Mouse (Mus musculus) heart, adult 2 months (tissue): ENCODE results near the gene Tomm70a. TPM values are rescaled to one million over a fixed set of nuclear protein-coding genes. Genes with fewer than 3 reads are reported as not detected.

Source experiments
- DNase-seq, 2 experiments: peaks; one replicate each; pipeline ENCODE4 v3.0.0; 2021
- H3K27ac ChIP-seq: fragments of 200-600 bp; 2 replicates; pipeline ENCODE4 v1.8.1; 2022
- H3K27me3 ChIP-seq: fragments of 200-500 bp; 2 replicates; pipeline ENCODE4 v1.6.1; 2012; ENCODE audit warnings: mild to moderate bottlenecking, low read length, inconsistent platforms, mixed read lengths; ENCODE audit not compliant: control insufficient read depth, insufficient read depth
- H3K36me3 ChIP-seq: fragments of 200-500 bp; 2 replicates; pipeline ENCODE4 v1.6.1; 2012; ENCODE audit warnings: low read length, inconsistent platforms; ENCODE audit not compliant: control insufficient read depth, insufficient read depth
- H3K4me1 ChIP-seq: fragments of 200-500 bp; 2 replicates; pipeline ENCODE4 v1.6.1; 2011; ENCODE audit warnings: low read length; ENCODE audit not compliant: control insufficient read depth, insufficient read depth
- H3K4me3 ChIP-seq: fragments of 200-600 bp; 2 replicates; pipeline ENCODE4 v1.8.1; 2022
- H3K79me2 ChIP-seq: fragments of 200-500 bp; replicated peaks from 2 replicates; pipeline ENCODE4 v1.6.1; 2012; ENCODE audit warnings: mild to moderate bottlenecking, inconsistent platforms, low read length, moderate library complexity, mixed read lengths; ENCODE audit not compliant: control insufficient read depth, insufficient read depth
- H3K9ac ChIP-seq: fragments of 200-500 bp; 2 replicates; pipeline ENCODE4 v1.6.1; 2012; ENCODE audit warnings: low read depth, mild to moderate bottlenecking, control low read depth, inconsistent platforms, low read length, mixed read lengths
- CTCF ChIP-seq: fragments of 200-600 bp; IDR thresholded peaks from 2 replicates; pipeline ENCODE4 v1.8.1; 2022; ENCODE audit warnings: antibody characterized with exemption, mild to moderate bottlenecking, moderate library complexity
- EP300 ChIP-seq: fragments of 200-500 bp; IDR thresholded peaks from 2 replicates; pipeline ENCODE4 v1.6.1; 2011; ENCODE audit warnings: low read depth, low read length, control low read depth; ENCODE audit not compliant: insufficient read depth
- POLR2A ChIP-seq: fragments of 200-500 bp; IDR thresholded peaks from 2 replicates; pipeline ENCODE4 v1.6.1; 2011; ENCODE audit warnings: mild to moderate bottlenecking, low read depth, low read length, control low read depth; ENCODE audit not compliant: insufficient read depth
- WGBS: fragments of 180-500 bp; shearing (Covaris S2); methylation state at CpG from one replicate; pipeline ENCODE4 v1.1.7; 2018; 5-methylcytosine and 5-hydroxymethylcytosine counted together
- intact Hi-C: fragments of 180-260 bp; cut with DNase I; formaldehyde crosslinking; loops from one replicate; pipeline ENCODE4 v1.15.1; 2025
- polyA plus RNA-seq: library from polyadenylated mRNA; depleted of rRNA; stranded (reverse); fragments of >200 nt; gene quantifications from 2 replicates; pipeline ENCODE4 v1.2.3, GENCODE M21; 2012; rRNA removed
- total RNA-seq, 2 experiments: library from RNA; stranded (reverse); gene quantifications; 2 replicates each; pipeline ENCODE4 v1.2.3; 2021

Tomm70a gene
- total and polyA plus RNA-seq, 3 experiments: 10.6 to 44.1 (median 41.8) TPM

GRCm38 (mm10) chr16:57186618-57187017, 65.1 kb downstream of the Tomm70a start:
- Histone ChIP-seq H3K79me2 (no peaks in the 10 kb centered on the region), H3K27me3 (no peaks in the 10 kb centered on the region), H3K9ac (no peak overlapping the region), H3K4me3 (no peak overlapping the region), H3K36me3 (peaks cover 2% of the 10 kb centered on the region), H3K27ac (no peak overlapping the region), H3K4me1 (no peaks in the 10 kb centered on the region)
- 96% methylated on average over 4 of the region's 4 CpGs for WGBS
- intact Hi-C loops: no loop called here
- no peak for TF ChIP-seq POLR2A
- TF ChIP-seq EP300: no peak
- TF ChIP-seq CTCF: no peak
- no peak for DNase-seq

DNA sequence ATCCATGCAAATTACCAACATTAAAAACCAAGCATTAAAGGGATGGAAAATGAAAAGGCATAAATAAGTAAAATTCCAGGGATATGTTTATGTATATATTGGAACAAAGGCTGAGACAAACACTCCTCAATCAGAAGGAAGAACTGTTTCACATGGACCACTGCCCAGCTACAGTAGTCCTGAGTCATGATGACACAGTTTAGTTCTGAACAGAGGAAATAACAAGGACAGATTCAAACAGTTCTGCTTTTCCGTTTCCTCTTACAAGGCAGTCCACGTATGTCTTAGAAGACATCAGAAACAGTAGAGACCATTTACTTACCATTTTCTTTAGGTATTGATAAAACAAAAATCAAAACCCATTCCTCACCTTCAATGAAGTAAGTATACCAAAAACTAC, 68.0 kb downstream of the Tomm70a start:
- peaks cover 2% of the 10 kb centered on the region for H3K36me3 ChIP-seq
- no peaks in the 10 kb centered on the region for H3K4me1 ChIP-seq
- no peak for DNase-seq
- WGBS: 26% methylated on average over 2 of the region's 2 CpGs
- no peaks in the 10 kb centered on the region for H3K79me2 ChIP-seq
- no peak for TF ChIP-seq CTCF
- TF ChIP-seq POLR2A: no peak
- TF ChIP-seq EP300: no peak
- intact Hi-C loops: no loop called here
- no peak overlapping the region for H3K4me3 ChIP-seq
- H3K27ac ChIP-seq: no peak overlapping the region
- H3K27me3 ChIP-seq: no peaks in the 10 kb centered on the region
- no peak overlapping the region for H3K9ac ChIP-seq

DNA sequence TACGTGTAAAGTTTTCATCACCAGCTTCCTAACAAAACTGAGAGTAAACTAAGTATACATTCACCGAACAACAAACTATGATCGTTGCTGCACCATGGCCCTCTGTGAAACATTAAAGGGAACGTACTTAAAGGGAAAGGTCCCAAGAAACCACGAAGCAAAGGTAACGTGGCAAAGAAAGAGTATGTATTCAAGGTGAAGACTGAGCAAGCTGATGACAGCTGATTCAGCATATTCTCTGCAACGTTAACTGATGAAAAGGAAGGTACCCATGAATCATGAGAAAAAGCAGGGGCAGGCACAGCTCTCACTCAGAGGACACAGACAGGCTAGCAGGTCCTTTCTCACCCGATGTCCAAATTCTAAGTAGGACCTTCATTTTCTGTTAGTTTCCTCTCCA, 68.9 kb downstream of the Tomm70a start:
- Histone ChIP-seq H3K36me3 (peaks cover 2% of the 10 kb centered on the region), H3K79me2 (no peaks in the 10 kb centered on the region), H3K9ac (no peak overlapping the region)

GRCm38 (mm10) chr16:57191214-57191613, 69.7 kb downstream of the Tomm70a start:
- WGBS: 93% methylated on average over 14 of the region's 14 CpGs
- TF ChIP-seq CTCF: no peak

More for the DNA sequence above, 68.9 kb downstream of the Tomm70a start:
- no peak overlapping the region for H3K27ac ChIP-seq
- H3K4me3 ChIP-seq: no peak overlapping the region
- no peaks in the 10 kb centered on the region for H3K4me1 ChIP-seq
- DNase-seq: no peak
- H3K27me3 ChIP-seq: no peaks in the 10 kb centered on the region
- WGBS: 87% methylated on average over 8 of the region's 8 CpGs
- no peak for TF ChIP-seq EP300
- TF ChIP-seq POLR2A: no peak
- TF ChIP-seq CTCF: no peak
- intact Hi-C loops: no loop called here

DNA sequence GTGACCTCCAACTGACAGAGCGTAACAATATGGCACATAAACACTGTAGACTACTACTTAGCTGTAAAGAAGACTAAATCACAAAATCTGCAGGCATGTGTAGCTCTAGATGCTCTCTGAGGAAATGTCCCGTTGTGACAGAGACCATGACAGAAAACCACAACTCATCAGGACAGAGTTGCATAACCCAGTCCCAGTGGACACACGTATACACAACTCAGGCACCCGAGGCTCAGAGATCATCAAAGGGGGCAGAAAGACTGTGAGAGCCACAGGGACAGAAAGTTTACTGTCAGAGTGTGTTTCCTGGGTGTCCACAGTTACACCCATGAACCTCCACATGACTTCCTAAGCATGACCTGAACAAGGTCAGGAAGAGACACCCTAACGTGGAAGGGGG, 75.1 kb downstream of the Tomm70a start:
- Histone ChIP-seq H3K4me3 (no peak overlapping the region), H3K27ac (no peak overlapping the region; the same call in 1 of the 2 replicates), H3K27me3 (no peaks in the 10 kb centered on the region), H3K9ac (no peak overlapping the region), H3K4me1 (no peaks in the 10 kb centered on the region), H3K36me3 (no peaks in the 10 kb centered on the region), H3K79me2 (no peaks in the 10 kb centered on the region)
- WGBS: 75% methylated on average over 5 of the region's 5 CpGs
- intact Hi-C loops: no loop called here
- DNase-seq: no peak
- TF ChIP-seq POLR2A (no peak), CTCF (no peak), EP300 (no peak)

More at GRCm38 (mm10) chr16:57191214-57191613, 69.7 kb downstream of the Tomm70a start:
- Histone ChIP-seq H3K27me3 (no peaks in the 10 kb centered on the region), H3K4me3 (no peak overlapping the region), H3K79me2 (no peaks in the 10 kb centered on the region), H3K27ac (no peak overlapping the region), H3K36me3 (peaks cover 2% of the 10 kb centered on the region), H3K4me1 (no peaks in the 10 kb centered on the region), H3K9ac (no peak overlapping the region)
- intact Hi-C loops: no loop called here
- no peak for DNase-seq

DNA sequence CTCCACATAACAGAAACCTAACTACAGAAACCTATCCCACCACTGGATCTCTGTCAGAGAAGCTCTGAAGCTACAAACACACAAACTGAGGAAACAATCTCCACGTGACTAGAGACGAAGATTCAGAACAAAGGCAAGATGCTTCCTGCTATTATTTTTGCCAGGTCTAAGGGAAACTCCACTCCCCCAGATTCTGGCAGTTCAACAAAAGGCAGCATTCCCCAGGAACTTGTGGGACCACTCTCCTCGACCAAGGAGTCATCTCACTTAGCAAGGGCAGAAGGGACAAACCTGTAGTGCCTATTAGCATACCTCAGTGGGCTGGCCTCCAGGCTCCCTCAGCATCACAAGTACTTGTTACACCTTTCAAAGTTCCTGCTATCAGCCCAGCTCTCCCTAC, 75.8 kb downstream of the Tomm70a start:
- H3K36me3 ChIP-seq: no peaks in the 10 kb centered on the region
- H3K27me3 ChIP-seq: no peaks in the 10 kb centered on the region
- TF ChIP-seq CTCF (no peak), EP300 (no peak), POLR2A (no peak)
- no peak overlapping the region for H3K4me3 ChIP-seq
- DNase-seq: no peak
- H3K9ac ChIP-seq: no peak overlapping the region
- intact Hi-C loops: no loop called here
- H3K79me2 ChIP-seq: no peaks in the 10 kb centered on the region
- H3K27ac ChIP-seq: peak overlapping the region; percentile 33; the same call in 1 of the 2 replicates
- 25% methylated on average over 3 of the region's 3 CpGs for WGBS
- no peaks in the 10 kb centered on the region for H3K4me1 ChIP-seq

Other genes with a start within 250 kb of the Tomm70a start
- gene Tmem45a, start 235.5 kb upstream of the Tomm70a start, total RNA-seq: 1 to 10 TPM; 2.7 to 4.4 TPM
- gene Tmem45a, start 235.5 kb upstream of the Tomm70a start, polyA plus RNA-seq: 1.7 and 4.0 TPM in 2 replicates
- gene Lnp1, start 193.6 kb upstream of the Tomm70a start, total RNA-seq: not detected
- not detected in 2 replicates for gene Lnp1, start 193.6 kb upstream of the Tomm70a start, polyA plus RNA-seq
- not detected for gene Tmem45a2, start 50.3 kb upstream of the Tomm70a start, total RNA-seq
- gene Tmem45a2, start 50.3 kb upstream of the Tomm70a start, polyA plus RNA-seq: 0.12 TPM in 1 of 2 replicates, not detected in the other
- gene Nit2, start 45.6 kb downstream of the Tomm70a start, total RNA-seq: 10 to 100 TPM; 27.4 to 35.4 TPM
- 19.3 and 27.5 TPM in 2 replicates for gene Nit2, start 45.6 kb downstream of the Tomm70a start, polyA plus RNA-seq
- 10 to 100 TPM; 25.3 to 26.1 TPM for gene Tbc1d23, start 109.8 kb downstream of the Tomm70a start, total RNA-seq
- gene Tbc1d23, start 109.8 kb downstream of the Tomm70a start, polyA plus RNA-seq: 7.7 and 21.2 TPM in 2 replicates
- not detected for gene Tmem30c, start 171.2 kb downstream of the Tomm70a start, total RNA-seq
- not detected in 2 replicates for gene Tmem30c, start 171.2 kb downstream of the Tomm70a start, polyA plus RNA-seq
- 10 to 100 TPM; 35.0 to 36.3 TPM for gene Filip1l, start 231.4 kb downstream of the Tomm70a start, total RNA-seq
- gene Filip1l, start 231.4 kb downstream of the Tomm70a start, polyA plus RNA-seq: 9.2 and 19.5 TPM in 2 replicates